Mouse (Mus musculus) gastrocnemius, postnatal 25 days (tissue): ENCODE results near the gene Dip2c. TPM values are rescaled to one million over a fixed set of nuclear protein-coding genes. Genes with fewer than 3 reads are reported as not detected.

Source experiments
- DNase-seq: peaks from one replicate; pipeline ENCODE4 v3.0.0; 2022
- total RNA-seq, 2 experiments: library from RNA; stranded (reverse); gene quantifications; 1 replicate in 1 of 2; 2 replicates in 1 of 2; pipeline ENCODE4 v1.2.3; 2021

Gene Dip2c
- total RNA-seq, 2 experiments from 2014 or later: 9.7 to 11.5 TPM

GRCm38 (mm10) chr13:9538556-9538955 lies 262.2 kb downstream of the Dip2c start:
- DNase-seq: no peak

- DNase-seq: no peak
These were observed 271.5 kb downstream of the Dip2c start for GRCm38 (mm10) chr13:9547698-9548344.

DNA sequence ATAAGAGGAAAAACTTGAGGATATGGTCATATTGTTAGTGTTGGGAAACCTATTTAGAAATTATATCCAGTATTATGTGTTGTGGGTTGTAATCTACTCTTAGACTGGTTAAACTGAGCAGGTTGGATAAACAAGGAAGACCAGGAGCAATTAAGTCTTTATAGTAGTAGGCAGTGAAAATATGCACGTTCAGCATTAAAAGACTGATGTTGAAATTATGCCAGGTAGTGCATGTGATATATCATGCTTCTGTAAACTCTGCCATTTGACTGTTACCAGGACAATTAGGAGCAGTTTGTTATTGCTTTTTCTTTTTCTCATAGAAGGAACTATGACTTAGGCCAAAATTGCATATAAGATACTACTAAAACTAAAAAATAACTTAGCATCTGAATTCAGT lies 285.8 kb downstream of the Dip2c start:
- DNase-seq: no peak

DNA sequence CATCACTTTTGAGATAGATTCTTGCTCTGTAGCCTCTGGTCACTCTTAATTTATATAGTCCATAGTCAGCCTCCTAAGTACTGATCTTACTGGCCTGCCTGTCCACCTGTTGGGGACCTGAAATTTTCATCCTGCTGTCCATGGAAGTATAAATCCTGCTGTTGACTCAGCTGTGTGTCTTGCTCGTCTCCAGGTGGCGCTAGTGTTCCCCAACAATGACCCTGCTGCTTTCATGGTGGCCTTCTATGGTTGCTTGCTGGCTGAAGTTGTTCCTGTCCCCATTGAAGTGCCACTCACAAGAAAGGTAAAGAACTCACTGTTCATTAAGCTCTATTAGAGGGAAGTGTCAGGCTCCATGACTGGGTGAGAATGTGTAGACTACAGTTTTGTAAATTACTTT lies 286.6 kb downstream of the Dip2c start:
- no peak for DNase-seq

GRCm38 (mm10) chr13:9568852-9569251 lies 292.5 kb downstream of the Dip2c start:
- DNase-seq: no peak

GRCm38 (mm10) chr13:9576686-9577085 lies 300.4 kb downstream of the Dip2c start:
- DNase-seq: no peak

DNA sequence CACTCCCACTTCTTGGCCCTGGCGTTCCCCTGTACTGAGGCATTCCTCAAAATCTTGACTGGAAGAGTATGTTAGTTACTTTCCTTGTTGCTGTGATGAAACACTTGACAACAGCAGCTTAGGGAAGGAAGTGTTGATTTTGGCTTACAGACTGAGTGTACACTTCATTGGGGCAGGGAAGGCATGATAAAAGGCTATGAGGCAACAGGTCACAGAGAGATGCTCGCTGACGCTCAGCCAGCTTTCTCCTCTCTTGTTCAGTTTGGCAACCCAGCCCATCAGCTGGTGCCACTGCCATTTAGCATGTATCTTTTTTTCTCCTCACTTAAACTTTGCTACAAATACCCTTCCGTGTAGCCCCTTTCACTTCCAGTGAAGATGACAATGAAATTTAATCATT lies 302.1 kb downstream of the Dip2c start:
- DNase-seq: no peak

DNA sequence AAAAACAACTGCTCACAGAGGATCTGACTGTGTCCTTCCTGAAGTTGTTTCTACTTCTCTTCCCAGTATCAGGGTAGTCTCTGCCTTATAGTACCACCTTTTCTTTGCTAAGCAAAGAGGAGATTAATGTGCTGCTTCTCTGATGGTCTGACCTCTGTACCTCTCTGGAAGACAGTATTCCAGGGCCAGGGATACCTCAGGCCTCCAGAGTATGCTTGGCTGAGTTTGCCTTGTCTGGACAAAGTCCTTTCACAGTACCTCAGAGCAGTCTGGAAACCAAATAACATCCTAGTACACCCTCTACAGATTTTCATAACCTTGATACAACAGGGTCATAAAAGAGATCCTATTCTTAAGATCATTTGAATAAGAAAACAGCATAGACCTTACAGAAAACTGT lies 305.5 kb downstream of the Dip2c start:
- DNase-seq: no peak

GRCm38 (mm10) chr13:9583579-9583978 lies 307.3 kb downstream of the Dip2c start:
- no peak for DNase-seq

DNA sequence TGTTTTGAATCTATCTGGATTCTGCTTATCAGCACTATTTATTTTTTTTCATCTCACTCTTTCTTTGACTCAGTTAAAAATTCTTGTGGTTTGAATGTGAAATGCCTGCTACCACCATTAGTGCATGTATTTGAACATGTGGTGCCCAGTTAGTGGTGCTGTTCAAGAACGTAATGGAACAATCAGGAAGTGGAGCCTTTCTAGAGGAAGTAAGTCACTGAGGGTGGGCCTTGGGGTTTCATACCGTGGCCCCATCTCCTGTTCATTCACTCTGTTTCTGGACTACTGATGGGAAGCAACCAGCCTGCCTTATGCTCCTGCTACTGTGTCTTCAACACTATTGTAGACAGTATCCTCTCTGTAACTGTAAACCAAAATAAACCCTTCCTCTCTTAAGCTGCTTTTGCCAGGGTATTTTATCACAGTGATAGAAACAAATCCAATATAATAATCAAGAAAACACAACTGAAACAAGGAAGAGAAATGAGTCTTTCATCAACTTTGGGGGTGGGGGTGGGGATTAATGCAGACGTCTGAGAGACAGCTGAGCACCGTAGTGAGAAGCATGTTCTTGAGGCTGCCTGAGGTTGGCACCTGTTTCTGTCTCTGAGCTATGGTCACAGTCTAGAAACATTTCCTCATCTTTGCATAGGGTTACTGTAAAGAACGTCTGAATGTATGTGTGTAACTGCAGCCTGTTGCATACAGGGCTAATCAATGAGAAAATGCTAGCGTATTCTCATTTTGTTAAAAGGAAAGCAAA lies 323.2 kb downstream of the Dip2c start:
- no peak for DNase-seq

- no peak for DNase-seq
These were observed 325.0 kb downstream of the Dip2c start for GRCm38 (mm10) chr13:9601350-9601749.

GRCm38 (mm10) chr13:9611229-9611628 lies 334.9 kb downstream of the Dip2c start:
- DNase-seq: no peak

DNA sequence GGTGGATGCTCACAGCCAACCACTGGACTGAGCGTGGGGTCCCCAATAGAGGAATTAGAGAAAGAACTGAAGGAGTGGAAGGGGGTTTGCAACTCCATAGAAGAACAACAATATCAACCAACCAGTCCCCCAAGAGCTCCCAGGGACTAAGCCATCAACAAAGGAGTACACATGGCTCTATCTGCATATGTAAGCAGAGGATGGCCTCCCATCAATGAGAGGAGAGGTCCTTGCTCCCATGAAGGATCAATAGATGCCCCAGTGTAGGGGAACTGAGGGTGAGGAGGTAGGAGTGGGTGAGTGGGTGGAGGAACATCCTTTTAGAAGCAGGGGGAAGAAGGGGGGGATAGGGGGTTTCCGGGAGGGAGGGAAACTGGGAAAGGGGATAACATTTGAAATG lies 356.4 kb downstream of the Dip2c start:
- no peak for DNase-seq

DNA sequence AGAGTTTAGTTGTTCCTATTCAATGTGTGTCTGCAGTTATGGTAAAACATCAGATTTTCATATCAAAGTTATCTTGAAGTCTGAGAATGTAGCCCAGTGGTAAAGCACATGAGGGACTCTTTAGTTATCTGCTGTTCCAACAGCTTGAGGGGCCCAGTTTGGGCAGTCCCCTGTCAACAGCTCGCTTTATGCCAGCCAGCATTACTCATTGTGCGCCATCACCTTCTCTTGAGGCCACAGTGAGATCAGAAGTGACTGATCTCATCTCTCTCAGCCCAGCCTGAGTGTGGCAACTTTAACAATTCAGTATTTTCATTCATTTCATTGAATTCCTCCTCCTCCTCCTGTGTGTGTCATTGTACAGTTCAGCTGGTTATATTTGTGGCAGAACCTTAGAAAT lies 359.6 kb downstream of the Dip2c start:
- no peak for DNase-seq

- DNase-seq: no peak
These were observed 360.2 kb downstream of the Dip2c start for GRCm38 (mm10) chr13:9636505-9636904.

DNA sequence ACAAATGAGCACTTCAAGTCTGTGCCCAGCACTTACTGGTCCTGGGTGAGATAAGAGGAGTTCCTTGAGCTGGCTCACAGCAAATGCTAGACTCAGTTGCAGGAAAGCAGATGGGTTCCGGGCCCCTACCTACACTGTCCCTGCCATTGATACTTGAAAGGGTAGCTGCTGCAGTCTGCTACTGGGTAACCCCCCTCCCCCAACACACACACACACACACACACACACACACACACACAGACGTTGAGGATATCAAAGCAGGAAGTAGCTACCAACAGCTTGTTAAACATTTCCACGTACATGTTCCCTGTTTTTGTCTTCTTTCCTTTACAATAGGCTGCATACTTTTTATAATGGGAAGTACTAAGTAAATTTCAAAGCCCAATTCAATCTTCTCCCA lies 361.6 kb downstream of the Dip2c start:
- DNase-seq: no peak

GRCm38 (mm10) chr13:9648716-9649115 lies 372.4 kb downstream of the Dip2c start:
- no peak for DNase-seq

DNA sequence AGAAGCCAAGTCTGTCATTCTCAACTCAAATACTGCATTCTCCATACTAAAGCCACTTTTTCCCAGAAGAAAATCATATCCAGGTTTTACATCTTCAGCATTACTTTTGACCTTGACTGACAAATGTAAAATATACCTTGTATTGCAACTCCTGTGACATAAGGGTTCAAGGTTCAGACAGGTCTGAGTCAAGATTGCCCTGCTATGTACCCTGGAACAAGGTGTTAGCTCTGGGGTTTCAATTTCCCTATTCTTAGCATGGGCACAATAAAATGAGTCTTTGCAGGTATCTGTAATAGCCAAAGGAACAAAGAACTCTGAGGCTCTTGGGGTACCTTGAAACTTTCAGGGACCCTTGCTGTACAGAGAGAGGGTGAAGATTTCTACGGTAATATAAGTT lies 373.6 kb downstream of the Dip2c start:
- DNase-seq: no peak

DNA sequence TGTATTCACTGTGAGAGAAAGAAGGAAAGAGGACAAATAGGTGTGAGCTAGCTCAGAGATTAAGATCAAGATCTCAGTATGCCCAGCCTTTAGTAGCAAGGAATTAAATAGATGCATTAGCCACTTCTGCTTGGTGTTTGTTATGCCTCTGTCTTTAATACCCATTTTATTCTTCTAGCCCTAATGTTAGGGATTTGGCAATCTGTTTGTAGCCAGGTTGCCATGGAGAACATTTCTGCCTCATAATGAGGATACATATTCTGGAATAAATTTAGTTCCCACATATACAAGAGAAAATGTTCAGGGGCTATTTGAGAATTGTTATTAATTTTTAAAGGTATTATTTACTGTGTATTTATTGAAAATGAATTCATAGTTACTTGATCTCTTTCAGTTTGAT lies 374.3 kb downstream of the Dip2c start:
- DNase-seq: no peak

DNA sequence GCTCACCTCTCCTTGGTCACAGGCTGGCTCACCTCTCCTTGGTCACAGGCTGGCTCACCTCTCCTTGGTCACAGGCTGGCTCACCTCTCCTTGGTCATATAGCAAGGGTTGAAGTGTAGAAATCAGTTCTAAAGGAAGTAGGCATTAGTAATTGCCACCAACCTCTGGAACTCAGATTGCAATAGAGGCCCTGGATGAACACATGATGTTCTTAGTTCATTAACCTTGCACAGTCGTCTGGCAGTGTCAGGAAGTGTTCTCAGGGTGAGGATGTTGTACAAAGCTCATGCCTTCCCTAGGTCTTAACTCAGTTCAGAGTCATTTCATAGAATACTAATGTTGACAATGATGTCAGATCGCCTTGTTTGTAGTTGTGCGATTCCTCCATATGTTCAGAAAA lies 376.7 kb downstream of the Dip2c start:
- DNase-seq: no peak

- DNase-seq: no peak
These were observed 380.3 kb downstream of the Dip2c start for GRCm38 (mm10) chr13:9656613-9657012.

- DNase-seq: no peak
These were observed 384.4 kb downstream of the Dip2c start for GRCm38 (mm10) chr13:9660711-9661110.

DNA sequence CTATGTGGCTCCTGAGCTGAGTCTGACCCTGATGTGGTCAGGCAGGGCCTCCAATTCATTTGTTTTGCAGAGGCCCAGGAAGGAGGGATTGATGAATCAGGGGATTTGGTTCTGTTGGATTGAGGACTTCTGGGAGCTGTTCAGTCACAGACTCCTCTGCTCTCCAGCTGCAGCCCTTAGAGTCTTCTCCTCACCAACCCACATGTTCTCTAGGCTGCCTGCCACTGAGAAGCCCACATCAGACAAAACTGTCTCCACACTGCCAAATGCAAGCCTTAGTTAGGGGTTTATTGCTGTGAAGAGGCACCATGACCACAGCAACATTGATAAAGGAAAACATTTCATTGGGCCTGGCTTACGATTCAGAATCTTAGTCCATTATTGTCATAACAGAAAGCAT lies 387.3 kb downstream of the Dip2c start:
- no peak for DNase-seq

- DNase-seq: no peak
These were observed 391.7 kb downstream of the Dip2c start for GRCm38 (mm10) chr13:9667954-9668496.
